Mouse (Mus musculus): ENCODE measurements around the gene Gabrd. TPM values are rescaled to one million over a fixed set of nuclear protein-coding genes. Genes with fewer than 3 reads are reported as not detected.
"Not testable (repeated sequence)": the region's sequence is repeated elsewhere in the genome, so short reads cannot be mapped to it uniquely, and the experiment has no call there.

Gabrd gene
- not detected in 2 replicates for polyA plus RNA-seq (2016; fragmentation: Nextera tagmentation; extraction: Ambion mirVana)

DNA sequence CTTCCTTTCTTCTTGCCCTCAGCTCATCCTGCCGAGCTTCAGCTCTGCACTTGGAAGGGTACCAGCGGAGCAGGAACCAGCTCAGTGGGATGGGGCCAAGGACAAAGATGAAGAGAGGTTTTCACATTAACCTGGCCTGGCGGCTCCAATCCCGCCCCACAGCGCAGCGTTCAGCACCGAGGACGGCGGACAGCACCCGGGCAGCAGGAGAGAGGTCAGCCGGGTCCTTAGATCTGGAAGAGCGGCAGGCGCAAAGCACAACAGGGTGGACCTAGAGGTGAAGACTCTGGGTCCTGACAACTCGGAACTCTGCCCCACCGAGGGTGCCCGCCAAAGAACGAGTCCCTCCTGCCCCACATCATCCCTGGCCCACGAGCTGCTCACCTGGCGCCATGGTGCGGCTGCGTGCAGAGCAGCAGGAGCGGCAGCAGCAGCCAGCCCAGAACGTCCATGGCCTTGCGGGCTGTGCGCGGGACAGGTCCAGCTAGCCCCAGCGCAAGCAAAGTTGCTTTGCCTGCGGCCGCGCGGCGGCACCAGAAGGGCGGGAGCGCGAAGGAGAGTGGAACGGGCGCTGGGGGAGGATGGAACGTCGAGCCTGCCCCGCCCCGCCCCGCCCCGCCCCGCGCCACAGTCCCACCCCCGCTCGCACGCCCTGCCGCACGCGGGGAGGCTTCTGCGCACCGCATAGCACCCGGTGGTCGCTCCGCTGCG lies at the start of gene Gabrd:
TSS of gene Gabrd (minus strand) at position 602 of the 711 bp plus-strand sequence.
- ATAC-seq (ENCODE audit: low FRiP score), result peak; percentile 19; the same call in 1 of the 2 replicates

DNA sequence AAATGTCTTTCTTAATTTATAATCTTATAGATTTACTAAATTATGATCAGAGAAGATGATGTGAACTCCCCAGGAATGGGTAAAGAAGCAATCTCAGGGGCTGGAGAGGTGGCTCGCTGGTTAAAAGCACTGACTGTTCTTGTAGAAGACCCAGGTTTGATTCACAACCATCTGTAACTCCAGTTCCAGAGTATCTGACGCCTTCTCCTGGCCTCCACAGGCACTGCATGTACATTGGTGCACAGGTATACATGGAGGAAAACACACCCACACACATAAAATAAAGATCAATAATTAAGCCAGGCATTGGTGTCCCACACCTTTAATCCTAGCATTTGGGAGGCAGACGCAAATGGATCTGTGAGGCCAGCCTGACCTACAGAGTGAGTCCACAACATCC lies 44.9 kb upstream of the Gabrd start:
- no peaks in the 10 kb centered on the region for H3K36me3 ChIP-seq
- no peaks in the 10 kb centered on the region for H3K4me1 ChIP-seq
- no peak overlapping the region for H3K4me2 ChIP-seq (replicated peaks)
- H3K27me3 ChIP-seq, result no peaks in the 10 kb centered on the region
- 76% methylated on average over 3 of the region's 3 CpGs for WGBS
- no peaks in the 10 kb centered on the region for H3K9me3 ChIP-seq (replicated peaks)
- ATAC-seq (ENCODE audit: low FRiP score), result no peak
- no peak overlapping the region for H3K9ac ChIP-seq
- H3K27ac ChIP-seq, result no peak overlapping the region
- no peak overlapping the region for H3K4me3 ChIP-seq

More for the DNA sequence above, at the start of gene Gabrd:
- no peak within 1 kb of the TSS for H3K27ac ChIP-seq
- H3K4me3 ChIP-seq, result peak within 1 kb of the TSS; percentile 39
- peak within 1 kb of the TSS; percentile 51 for H3K9ac ChIP-seq
- no peaks in the 10 kb centered on the region for H3K9me3 ChIP-seq (replicated peaks)
- peak within 1 kb of the TSS; percentile 78 for H3K4me2 ChIP-seq (replicated peaks)
- H3K36me3 ChIP-seq, result no peaks in the 10 kb centered on the region
- H3K4me1 ChIP-seq, result peaks cover 9% of the 10 kb centered on the region
- H3K27me3 ChIP-seq, result peaks cover 60% of the 10 kb centered on the region
- WGBS, result under 1% methylated on average over 37 of the region's 57 CpGs

DNA sequence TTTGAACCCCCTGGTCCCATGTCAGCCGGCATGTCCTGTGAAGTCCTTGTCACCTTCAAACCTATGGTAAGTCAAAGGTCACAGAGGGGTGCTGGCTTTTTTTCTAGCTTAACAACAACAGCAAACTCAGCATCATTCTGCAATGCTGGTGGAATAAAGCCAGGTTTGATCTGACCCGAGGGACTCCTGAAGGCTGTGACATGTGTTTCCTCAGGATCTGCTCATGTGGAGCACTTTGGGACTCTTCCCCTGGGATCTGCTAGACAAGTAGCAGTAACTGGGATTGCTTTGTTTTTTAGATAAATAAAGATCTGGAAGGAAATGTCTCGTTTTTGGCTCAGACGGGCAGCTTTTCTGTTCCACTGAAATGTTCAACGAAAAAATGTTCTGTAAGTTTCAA lies 36.1 kb upstream of the Gabrd start:
- Histone ChIP-seq H3K4me2 (replicated peaks) (no peak overlapping the region), H3K4me1 (no peaks in the 10 kb centered on the region), H3K4me3 (no peak overlapping the region), H3K27ac (no peak overlapping the region), H3K9ac (no peak overlapping the region), H3K27me3 (no peaks in the 10 kb centered on the region), H3K36me3 (no peaks in the 10 kb centered on the region), H3K9me3 (replicated peaks) (no peaks in the 10 kb centered on the region)
- no peak for ATAC-seq (ENCODE audit: low FRiP score)
- 83% methylated on average over 5 of the region's 5 CpGs for WGBS

DNA sequence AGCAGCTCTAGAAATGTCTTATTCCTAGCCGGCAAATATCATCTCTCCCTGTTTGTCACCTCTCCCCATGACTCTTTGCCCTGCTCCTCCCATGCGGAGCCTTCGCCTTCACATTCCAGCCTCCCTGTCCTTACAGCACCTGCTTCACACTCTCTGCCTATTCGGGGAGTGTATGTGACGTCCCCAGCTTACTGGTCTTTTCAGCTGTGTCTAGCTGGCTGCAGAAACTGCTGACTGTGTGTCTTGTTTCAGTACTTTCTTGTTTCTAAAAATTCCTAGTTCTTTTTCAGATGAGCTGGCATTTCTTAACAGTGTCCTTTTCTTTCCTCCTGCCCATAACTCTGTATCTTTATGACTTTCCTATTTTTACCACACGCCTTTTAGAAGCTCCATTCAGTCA lies 34.4 kb upstream of the Gabrd start:
- H3K4me1 ChIP-seq, result no peaks in the 10 kb centered on the region
- no peak overlapping the region for H3K27ac ChIP-seq
- ATAC-seq (ENCODE audit: low FRiP score), result no peak
- no peak overlapping the region for H3K9ac ChIP-seq
- no peaks in the 10 kb centered on the region for H3K36me3 ChIP-seq
- 86% methylated on average over 6 of the region's 6 CpGs for WGBS
- no peaks in the 10 kb centered on the region for H3K9me3 ChIP-seq (replicated peaks)
- H3K27me3 ChIP-seq, result no peaks in the 10 kb centered on the region
- H3K4me3 ChIP-seq, result no peak overlapping the region
- H3K4me2 ChIP-seq (replicated peaks), result no peak overlapping the region

DNA sequence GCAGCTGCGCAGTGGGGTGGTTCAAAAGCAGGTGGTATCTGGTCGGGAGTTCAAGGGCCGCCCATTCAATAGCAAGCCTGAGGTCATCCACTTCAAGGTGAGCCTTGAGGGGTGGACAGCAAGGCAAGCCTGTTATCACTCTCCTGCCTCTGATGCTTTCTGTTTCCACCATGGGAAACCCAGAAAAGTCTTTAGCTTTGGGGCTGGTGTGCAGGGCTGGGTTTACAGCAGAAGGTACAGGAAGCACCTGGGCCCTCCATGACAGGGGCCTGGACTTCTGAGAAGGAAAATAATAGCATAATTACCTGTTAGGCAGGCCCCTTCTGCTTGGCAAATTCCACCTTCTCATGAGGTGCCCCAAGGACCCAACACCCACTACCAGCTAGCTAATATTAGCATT lies 31.3 kb upstream of the Gabrd start:
- Histone ChIP-seq H3K27ac (no peak overlapping the region), H3K36me3 (no peaks in the 10 kb centered on the region), H3K9me3 (replicated peaks) (no peaks in the 10 kb centered on the region), H3K27me3 (no peaks in the 10 kb centered on the region), H3K9ac (no peak overlapping the region), H3K4me3 (no peak overlapping the region), H3K4me1 (no peaks in the 10 kb centered on the region), H3K4me2 (replicated peaks) (no peak overlapping the region)
- ATAC-seq (ENCODE audit: low FRiP score), result no peak
- 91% methylated on average over 3 of the region's 3 CpGs for WGBS

DNA sequence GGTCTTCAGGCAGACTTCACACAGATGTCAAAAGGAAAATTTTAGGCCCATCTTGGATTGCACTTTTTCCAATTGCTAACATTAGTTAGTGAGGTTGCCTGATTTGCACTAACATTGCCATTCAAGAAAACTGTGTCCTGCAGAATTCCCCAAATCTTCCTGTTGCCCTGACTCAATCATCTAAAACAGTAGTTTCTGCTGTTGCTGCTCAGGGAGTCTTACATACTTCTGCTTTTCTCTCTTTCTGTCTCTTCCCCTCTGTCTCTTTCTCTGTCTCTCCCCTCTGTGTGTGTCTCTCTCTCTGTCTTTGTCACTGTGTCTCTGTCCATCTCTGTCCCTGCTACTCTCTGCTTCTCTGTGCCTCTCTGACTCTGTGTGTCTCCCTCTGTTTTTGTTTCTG lies 30.5 kb upstream of the Gabrd start:
- Histone ChIP-seq H3K4me1 (no peaks in the 10 kb centered on the region), H3K27ac (no peak overlapping the region), H3K9ac (0 out of 2 replicates have a peak overlapping the region, but pooled peaks have one; percentile 4), H3K4me2 (replicated peaks) (no peak overlapping the region), H3K36me3 (no peaks in the 10 kb centered on the region), H3K4me3 (no peak overlapping the region), H3K9me3 (replicated peaks) (no peaks in the 10 kb centered on the region), H3K27me3 (no peaks in the 10 kb centered on the region)
- no peak for ATAC-seq (ENCODE audit: low FRiP score)

DNA sequence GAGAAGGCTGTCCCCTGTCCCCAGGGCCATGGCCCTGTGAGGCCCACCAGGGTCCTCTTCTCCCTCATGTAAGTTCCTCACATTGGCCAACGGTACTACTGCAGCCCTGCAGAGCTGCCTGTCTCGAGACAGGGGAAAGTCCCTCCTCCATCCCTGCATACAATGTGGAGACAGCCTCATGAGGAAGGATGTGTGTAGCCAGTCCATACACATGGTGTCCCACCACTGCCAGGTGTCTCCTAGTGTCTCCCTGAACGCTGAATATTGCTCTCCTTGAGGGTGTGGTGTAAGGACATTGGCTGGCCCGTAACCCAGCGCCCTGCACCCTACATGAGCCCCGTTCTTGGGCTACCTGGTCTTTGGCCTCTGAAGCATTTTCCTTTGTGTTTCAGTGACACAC lies 28.4 kb upstream of the Gabrd start:
- WGBS, result 75% methylated on average over 6 of the region's 6 CpGs
- H3K4me1 ChIP-seq, result no peaks in the 10 kb centered on the region
- H3K9me3 ChIP-seq (replicated peaks), result no peaks in the 10 kb centered on the region
- no peak overlapping the region for H3K27ac ChIP-seq
- H3K36me3 ChIP-seq, result no peaks in the 10 kb centered on the region
- no peak for ATAC-seq (ENCODE audit: low FRiP score)
- H3K27me3 ChIP-seq, result no peaks in the 10 kb centered on the region
- no peak overlapping the region for H3K4me2 ChIP-seq (replicated peaks)
- no peak overlapping the region for H3K9ac ChIP-seq
- no peak overlapping the region for H3K4me3 ChIP-seq

DNA sequence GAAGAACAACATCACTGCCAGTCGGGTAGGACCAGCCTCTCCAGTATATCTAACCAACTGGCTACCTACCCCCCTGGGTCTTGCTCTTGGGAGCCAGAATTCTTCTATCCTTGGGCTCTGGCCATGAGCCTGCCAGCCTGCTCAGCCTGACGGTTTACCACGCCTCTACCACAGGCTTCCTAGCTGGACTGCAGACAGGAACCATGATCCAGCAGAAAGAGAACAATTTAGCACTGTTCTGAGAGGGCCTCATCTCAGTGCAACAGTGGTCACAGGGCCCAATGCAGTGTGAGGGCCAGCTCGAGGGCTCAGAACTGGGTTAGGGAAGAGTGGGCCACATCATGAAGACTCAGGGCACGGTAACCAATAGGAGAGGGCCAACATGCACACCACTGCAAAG lies 26.1 kb upstream of the Gabrd start:
- Histone ChIP-seq H3K4me1 (no peaks in the 10 kb centered on the region), H3K4me3 (no peak overlapping the region), H3K9ac (0 out of 2 replicates have a peak overlapping the region, but pooled peaks have one; percentile 19), H3K4me2 (replicated peaks) (no peak overlapping the region), H3K36me3 (0 out of 2 replicates have a peak, but pooled peaks cover 6% of the 10 kb centered on the region), H3K27ac (no peak overlapping the region), H3K9me3 (replicated peaks) (no peaks in the 10 kb centered on the region), H3K27me3 (no peaks in the 10 kb centered on the region)
- WGBS, result 87% methylated on average over 5 of the region's 5 CpGs
- ATAC-seq (ENCODE audit: low FRiP score), result no peak

DNA sequence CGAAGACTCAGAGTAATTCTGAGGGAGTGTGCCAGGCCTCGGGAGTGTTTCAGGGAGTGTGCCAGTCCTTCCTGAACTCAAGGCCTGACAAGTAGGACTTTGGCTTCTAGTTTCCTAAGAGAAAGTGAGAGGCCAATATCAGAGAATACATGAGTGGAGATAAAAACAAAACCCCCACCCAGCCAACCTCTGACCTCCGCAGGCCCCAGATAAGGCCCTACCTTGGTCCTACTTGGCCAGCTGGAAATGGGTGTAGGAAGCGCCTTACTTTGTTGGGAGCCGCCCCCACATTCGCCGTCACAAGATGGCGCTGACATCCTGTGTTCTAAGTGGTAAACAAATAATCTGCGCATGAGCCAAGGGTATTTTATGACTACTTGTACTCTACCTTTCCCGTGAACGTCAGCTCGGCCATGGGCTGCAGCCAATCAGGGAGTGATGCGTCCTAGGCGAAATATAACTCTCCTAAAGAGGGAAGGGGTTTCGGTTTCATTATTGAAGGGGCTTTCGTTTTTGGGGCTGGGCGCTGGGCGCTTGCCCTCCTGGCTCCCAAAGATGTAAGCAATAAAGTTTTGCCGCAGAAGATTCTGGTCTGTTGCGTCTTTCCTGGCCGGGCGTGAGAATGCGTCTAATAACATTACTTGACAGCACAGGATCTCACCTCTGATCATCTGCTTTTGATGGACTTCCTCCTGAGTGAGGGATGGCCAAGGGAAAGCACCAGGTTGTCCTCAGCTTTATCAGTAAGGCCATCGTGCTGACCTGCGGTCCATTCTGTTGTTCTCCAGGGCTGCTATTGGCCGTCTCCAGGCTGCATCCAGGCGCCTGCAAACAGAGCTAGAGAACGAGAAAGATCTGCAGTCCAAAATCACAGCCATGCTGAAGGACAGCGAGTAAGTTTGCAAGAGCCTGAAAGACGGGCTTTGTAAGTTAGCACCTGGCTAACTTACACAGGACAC lies 23.8 kb upstream of the Gabrd start:
- not testable (repeated sequence) for H3K4me2 ChIP-seq (replicated peaks); H3K27ac ChIP-seq; H3K27me3 ChIP-seq; H3K4me3 ChIP-seq; H3K4me1 ChIP-seq; H3K9ac ChIP-seq; H3K9me3 ChIP-seq (replicated peaks); H3K36me3 ChIP-seq; ATAC-seq (ENCODE audit: low FRiP score)
- 87% methylated on average over 22 of the region's 30 CpGs for WGBS

DNA sequence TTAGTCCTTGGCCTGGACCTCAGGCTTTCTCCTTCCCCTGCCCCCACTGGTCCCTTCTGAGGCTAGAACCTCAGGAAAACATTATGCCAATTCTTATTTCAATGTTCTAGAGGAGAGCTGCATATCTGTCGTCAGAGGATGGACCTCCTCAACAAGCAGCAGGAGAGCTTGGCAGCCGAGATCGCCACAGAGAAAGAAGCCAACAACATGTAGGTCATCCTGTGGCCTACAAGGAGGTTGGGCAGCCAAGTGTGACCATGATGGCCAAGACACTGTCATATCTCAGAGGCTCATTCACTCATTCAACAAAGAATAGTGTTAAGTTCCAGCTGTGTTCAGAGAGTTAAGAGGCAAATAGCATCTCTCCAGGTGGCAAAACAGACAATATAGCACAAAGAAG lies 22.2 kb upstream of the Gabrd start:
- WGBS, result 72% methylated on average over 3 of the region's 3 CpGs
- H3K9me3 ChIP-seq (replicated peaks), result no peaks in the 10 kb centered on the region
- 0 out of 2 replicates have a peak, but pooled peaks cover 6% of the 10 kb centered on the region for H3K36me3 ChIP-seq
- H3K27ac ChIP-seq, result no peak overlapping the region
- no peak overlapping the region for H3K4me3 ChIP-seq
- H3K4me1 ChIP-seq, result no peaks in the 10 kb centered on the region
- H3K4me2 ChIP-seq (replicated peaks), result no peak overlapping the region
- H3K9ac ChIP-seq, result no peak overlapping the region
- no peaks in the 10 kb centered on the region for H3K27me3 ChIP-seq
- no peak for ATAC-seq (ENCODE audit: low FRiP score)

DNA sequence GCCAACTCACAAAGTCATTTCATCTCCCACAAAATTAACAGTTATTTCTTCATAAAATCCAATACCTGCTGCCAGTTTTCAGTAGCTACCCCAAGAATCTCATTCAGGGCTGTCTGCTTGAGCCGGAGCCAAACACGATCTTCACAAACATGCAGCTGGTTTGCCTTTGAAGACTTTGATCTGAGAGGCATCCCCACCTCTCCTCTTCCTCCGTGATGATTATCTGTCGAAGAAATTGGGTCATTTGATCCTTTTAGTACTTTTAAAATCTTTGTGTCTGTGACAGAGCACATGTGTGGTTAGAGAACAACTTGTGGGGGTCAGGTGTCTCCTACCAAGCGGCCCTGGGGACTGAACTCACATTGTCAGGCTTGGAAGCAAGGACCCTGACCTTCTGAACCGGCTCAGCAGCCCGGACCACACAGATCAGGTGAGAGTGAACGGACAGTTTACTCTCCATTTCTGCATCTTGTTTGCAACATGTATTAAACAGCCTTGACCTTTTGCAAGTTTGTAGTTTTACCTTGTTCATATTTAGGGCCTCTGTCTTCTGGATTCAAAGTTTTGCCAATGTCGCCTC lies 16.8 kb upstream of the Gabrd start:
- no peak for ATAC-seq (ENCODE audit: low FRiP score)
- Histone ChIP-seq H3K27ac (no peak overlapping the region), H3K4me3 (no peak overlapping the region), H3K4me2 (replicated peaks) (no peak overlapping the region), H3K27me3 (no peaks in the 10 kb centered on the region), H3K36me3 (0 out of 2 replicates have a peak, but pooled peaks cover 6% of the 10 kb centered on the region), H3K4me1 (no peaks in the 10 kb centered on the region), H3K9me3 (replicated peaks) (no peaks in the 10 kb centered on the region), H3K9ac (no peak overlapping the region)
- WGBS, result 83% methylated on average over 9 of the region's 9 CpGs

DNA sequence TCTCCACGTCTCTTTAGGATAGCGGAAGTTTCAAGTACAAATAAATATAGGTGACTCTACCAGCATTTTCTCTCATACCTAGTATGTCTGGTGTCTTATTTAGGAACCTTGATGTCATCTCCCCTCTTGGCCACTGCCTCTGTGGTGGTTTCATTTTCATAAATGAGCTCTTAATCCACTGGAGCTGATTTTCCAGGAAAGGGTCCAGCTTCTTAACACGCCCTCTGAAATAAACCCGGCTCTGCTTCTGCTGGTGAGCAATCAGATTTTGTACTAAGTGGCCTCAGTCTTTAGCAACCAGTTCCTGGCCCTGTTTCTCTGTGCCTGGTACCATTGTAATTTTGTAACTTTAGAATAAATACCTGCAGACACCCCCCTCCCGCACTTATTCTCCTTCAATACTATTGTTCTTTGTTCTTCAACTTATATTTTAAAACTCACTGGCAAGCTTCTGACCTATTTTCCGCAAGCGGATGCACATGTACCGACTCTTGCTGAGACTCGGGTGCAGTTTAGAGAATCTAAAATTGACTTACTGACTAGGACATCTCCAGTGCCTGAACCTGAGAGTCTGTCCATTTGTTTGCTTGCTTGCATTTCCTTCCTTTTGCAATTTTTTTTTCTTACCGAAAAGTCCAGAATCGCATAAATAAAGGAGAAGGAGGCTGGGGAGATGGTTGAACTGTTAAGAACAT lies 15.9 kb upstream of the Gabrd start:
- Histone ChIP-seq H3K9ac (no peak overlapping the region), H3K4me1 (peaks cover under 1% of the 10 kb centered on the region; the same call in 1 of the 2 replicates), H3K9me3 (replicated peaks) (no peaks in the 10 kb centered on the region), H3K27me3 (no peaks in the 10 kb centered on the region), H3K36me3 (no peaks in the 10 kb centered on the region), H3K4me2 (replicated peaks) (no peak overlapping the region), H3K27ac (no peak overlapping the region), H3K4me3 (no peak overlapping the region)
- 94% methylated on average over 11 of the region's 11 CpGs for WGBS
- no peak for ATAC-seq (ENCODE audit: low FRiP score)

All from hindbrain, embryonic 12.5 days (tissue).